Mouse (Mus musculus) CH12.LX (cell line): ENCODE results near the gene Rrp1. TPM values are rescaled to one million over a fixed set of nuclear protein-coding genes. Genes with fewer than 3 reads are reported as not detected.

ENCODE experiments used
- DNase-seq: peaks from one replicate; pipeline ENCODE4 v3.0.0-alpha.2; 2013; ENCODE audit errors: extremely low read depth
- H3K27ac ChIP-seq: 2 replicates; pipeline ENCODE4 v1.5.1; 2012; ENCODE audit warnings: low read depth, mild to moderate bottlenecking, control low read depth, moderate library complexity; ENCODE audit not compliant: insufficient read depth
- H3K27me3 ChIP-seq: replicated peaks from 2 replicates; pipeline ENCODE3; 2012; ENCODE audit warnings: inconsistent platforms
- H3K36me3 ChIP-seq, 2 experiments: replicated peaks in 1 of 2; 2 replicates each; pipeline versions ENCODE3 to v1.6.1; 2012; ENCODE audit warnings: inconsistent platforms in 1 of 2, low read length in 1 of 2, mild to moderate bottlenecking in 1 of 2, mixed read lengths in 1 of 2, moderate library complexity in 1 of 2; ENCODE audit not compliant: control insufficient read depth in 1 of 2, insufficient read depth in 1 of 2
- H3K4me1 ChIP-seq, 2 experiments: 2 replicates each; pipeline ENCODE4 v1.6.1; 2012; ENCODE audit warnings: inconsistent platforms in 1 of 2, moderate library complexity in 1 of 2; ENCODE audit not compliant: insufficient read depth in 2 of 2, control insufficient read depth in 1 of 2
- H3K4me2 ChIP-seq: 2 replicates; pipeline ENCODE4 v1.6.1; 2012; ENCODE audit warnings: low read depth, mild to moderate bottlenecking, control low read depth; ENCODE audit not compliant: poor library complexity, insufficient read depth, severe bottlenecking
- H3K4me3 ChIP-seq, 3 experiments: fragments of 150-350 bp in 1 of 3; sonication (generic) in 1 of 3; replicated peaks in 1 of 3; 2 replicates each; pipeline versions ENCODE3 to v1.5.1; 2011 to 2012; ENCODE audit warnings: low read depth in 2 of 3, low read length in 2 of 3, mild to moderate bottlenecking in 2 of 3, moderate library complexity in 2 of 3, control low read depth in 1 of 3, improper control_type of control experiment in 1 of 3, inconsistent platforms in 1 of 3, mixed read lengths in 1 of 3; ENCODE audit not compliant: poor library complexity in 1 of 3
- H3K79me2 ChIP-seq: replicated peaks from 2 replicates; pipeline ENCODE4 v1.6.1; 2012; ENCODE audit warnings: mild to moderate bottlenecking, moderate library complexity; ENCODE audit not compliant: control insufficient read depth, poor library complexity, insufficient read depth, severe bottlenecking; ENCODE audit errors: extremely low read depth
- H3K9ac ChIP-seq: 2 replicates; pipeline ENCODE4 v1.6.1; 2012; ENCODE audit warnings: low read depth, mild to moderate bottlenecking, control low read depth, moderate library complexity; ENCODE audit not compliant: insufficient read depth
- H3K9me3 ChIP-seq: replicated peaks from 2 replicates; pipeline ENCODE3; 2012; ENCODE audit warnings: low read length, inconsistent platforms, mixed read lengths
- CHD1 ChIP-seq: IDR thresholded peaks from 2 replicates; pipeline ENCODE4 v1.6.1; 2012; ENCODE audit warnings: low read depth, low read length, improper control_type of control experiment, inconsistent platforms
- ELF1 ChIP-seq: IDR thresholded peaks from 2 replicates; pipeline ENCODE4 v1.6.1; 2014; ENCODE audit warnings: low read depth, mild to moderate bottlenecking, inconsistent platforms, low read length, improper control_type of control experiment
- MXI1 ChIP-seq: IDR thresholded peaks from 2 replicates; pipeline ENCODE4 v1.6.1; 2011; ENCODE audit warnings: mild to moderate bottlenecking, low read depth, low read length, improper control_type of control experiment
- SMC3 ChIP-seq: IDR thresholded peaks from 2 replicates; pipeline ENCODE4 v1.6.1; 2011; ENCODE audit warnings: low read depth, low read length, improper control_type of control experiment
- TCF12 ChIP-seq: IDR thresholded peaks from 2 replicates; pipeline ENCODE4 v1.6.1; 2014; ENCODE audit warnings: low read depth, mild to moderate bottlenecking, inconsistent platforms, low read length, improper control_type of control experiment
- ZKSCAN1 ChIP-seq: IDR thresholded peaks from 2 replicates; pipeline ENCODE4 v1.6.1; 2012; ENCODE audit warnings: low read depth, inconsistent platforms, low read length, improper control_type of control experiment, borderline replicate concordance
- ZMIZ1 ChIP-seq: IDR thresholded peaks from 2 replicates; pipeline ENCODE4 v1.6.1; 2012; ENCODE audit warnings: low read depth, mild to moderate bottlenecking, inconsistent platforms, low read length, improper control_type of control experiment
- dilution Hi-C: fragments of 300-500 bp; cut with MboI; formaldehyde crosslinking; loops from 2 replicates; pipeline ENCODE4 v1.14.3; 2020; ENCODE audit warnings: low sequenced_read_pairs; ENCODE audit not compliant: extremely low pct_unique_long_range_greater_than_20kb, extremely low pct_ligation_motif_present
- in situ Hi-C: fragments of 300-500 bp; cut with MboI; formaldehyde crosslinking; loops from 3 replicates; pipeline ENCODE4 v1.14.3; 2019; ENCODE audit warnings: low sequenced_read_pairs, low pct_ligation_motif_present, low pct_unique_long_range_greater_than_20kb, mixed read lengths
- polyA plus RNA-seq: library from polyadenylated mRNA; unstranded; fragments of >175 nt; gene quantifications from 2 replicates; pipeline ENCODE4 v1.2.1, GENCODE M21; 2012; ENCODE audit warnings: low read depth; ENCODE audit not compliant: insufficient read length
- total RNA-seq, 2 experiments: library from RNA; depleted of rRNA; stranded (reverse); fragments of 300-350 nt in 1 of 2; fragments of >200 nt in 1 of 2; gene quantifications; 2 replicates each; pipeline ENCODE4 v1.2.3; 2012 to 2014

Gene Rrp1
- total and polyA plus RNA-seq, 3 experiments, result 138 to 327 (median 189) TPM

- Histone ChIP-seq H3K79me2 (no peaks in the 10 kb centered on the region), H3K27ac (no peak overlapping the region), H3K27me3 (peaks cover 30% of the 10 kb centered on the region), H3K36me3 (peaks cover 0 to 12% of the 10 kb centered on the region in 2 experiments), H3K4me3 (peak overlapping the region; percentile 58 to 85 (median 78)), H3K4me1 (peaks cover 8 to 24% of the 10 kb centered on the region in 2 experiments), H3K4me2 (peak overlapping the region; percentile 45), H3K9ac (peak overlapping the region; percentile 96), H3K9me3 (no peaks in the 10 kb centered on the region)
- no peak for DNase-seq
- dilution Hi-C loops, result no loop called here
- in situ Hi-C loops, result no loop called here
- TF ChIP-seq ZMIZ1 (no peak), CHD1 (no peak), TCF12 (no peak), MXI1 (no peak), ZKSCAN1 (no peak), SMC3 (no peak), ELF1 (no peak)
Observed at GRCm38 (mm10) chr10:78350796-78351556, 61.9 kb downstream of the Rrp1 start.

Other genes with a start within 250 kb of the Rrp1 start
- 43.9 and 45.7 TPM in 2 replicates for gene D10Jhu81e, start 243.3 kb downstream of the Rrp1 start, total RNA-seq (2012; rRNA removed)
- gene D10Jhu81e, start 243.3 kb downstream of the Rrp1 start, total RNA-seq (2014; rRNA removed), result 34.3 and 51.0 TPM in 2 replicates
- 29.9 and 34.3 TPM in 2 replicates for gene D10Jhu81e, start 243.3 kb downstream of the Rrp1 start, polyA plus RNA-seq
- gene Pwp2, start 227.9 kb downstream of the Rrp1 start, total RNA-seq (2012; rRNA removed), result 43.0 and 55.5 TPM in 2 replicates
- 48.6 and 49.9 TPM in 2 replicates for gene Pwp2, start 227.9 kb downstream of the Rrp1 start, total RNA-seq (2014; rRNA removed)
- 41.2 and 42.9 TPM in 2 replicates for gene Pwp2, start 227.9 kb downstream of the Rrp1 start, polyA plus RNA-seq
- 22.1 and 23.4 TPM in 2 replicates for gene Trappc10, start 168.4 kb downstream of the Rrp1 start, total RNA-seq (2012; rRNA removed)
- 24.7 and 26.5 TPM in 2 replicates for gene Trappc10, start 168.4 kb downstream of the Rrp1 start, total RNA-seq (2014; rRNA removed)
- 21.2 and 26.7 TPM in 2 replicates for gene Trappc10, start 168.4 kb downstream of the Rrp1 start, polyA plus RNA-seq
- gene Agpat3, start 60.6 kb downstream of the Rrp1 start, total RNA-seq (2012; rRNA removed), result 49.4 and 63.1 TPM in 2 replicates
- 36.7 and 40.1 TPM in 2 replicates for gene Agpat3, start 60.6 kb downstream of the Rrp1 start, total RNA-seq (2014; rRNA removed)
- 67.2 and 70.0 TPM in 2 replicates for gene Agpat3, start 60.6 kb downstream of the Rrp1 start, polyA plus RNA-seq
- gene Cstb, start 12.6 kb upstream of the Rrp1 start, total RNA-seq (2012; rRNA removed), result 124 and 139 TPM in 2 replicates
- gene Cstb, start 12.6 kb upstream of the Rrp1 start, total RNA-seq (2014; rRNA removed), result 226 and 239 TPM in 2 replicates
- gene Cstb, start 12.6 kb upstream of the Rrp1 start, polyA plus RNA-seq, result 194 and 206 TPM in 2 replicates
- gene Pdxk, start 51.9 kb upstream of the Rrp1 start, total RNA-seq (2012; rRNA removed), result 6.4 and 8.4 TPM in 2 replicates
- 4.3 TPM in 2 replicates for gene Pdxk, start 51.9 kb upstream of the Rrp1 start, total RNA-seq (2014; rRNA removed)
- 6.3 and 6.8 TPM in 2 replicates for gene Pdxk, start 51.9 kb upstream of the Rrp1 start, polyA plus RNA-seq
- gene Olfr1358, start 104.4 kb upstream of the Rrp1 start, total RNA-seq (2012; rRNA removed), result not detected in 2 replicates
- gene Olfr1358, start 104.4 kb upstream of the Rrp1 start, total RNA-seq (2014; rRNA removed), result not detected in 2 replicates
- gene Olfr1358, start 104.4 kb upstream of the Rrp1 start, polyA plus RNA-seq, result not detected in 2 replicates
- gene Ilvbl, start 161.3 kb upstream of the Rrp1 start, total RNA-seq (2012; rRNA removed), result 18.2 and 21.2 TPM in 2 replicates
- gene Ilvbl, start 161.3 kb upstream of the Rrp1 start, total RNA-seq (2014; rRNA removed), result 11.7 and 16.0 TPM in 2 replicates
- 20.4 and 20.5 TPM in 2 replicates for gene Ilvbl, start 161.3 kb upstream of the Rrp1 start, polyA plus RNA-seq
- gene Syde1, start 178.9 kb upstream of the Rrp1 start, total RNA-seq (2012; rRNA removed), result not detected in 2 replicates
- not detected in 2 replicates for gene Syde1, start 178.9 kb upstream of the Rrp1 start, total RNA-seq (2014; rRNA removed)
- gene Syde1, start 178.9 kb upstream of the Rrp1 start, polyA plus RNA-seq, result not detected in 2 replicates
- gene Olfr1357, start 205.0 kb upstream of the Rrp1 start, total RNA-seq (2012; rRNA removed), result not detected in 2 replicates
- gene Olfr1357, start 205.0 kb upstream of the Rrp1 start, total RNA-seq (2014; rRNA removed), result not detected in 2 replicates
- gene Olfr1357, start 205.0 kb upstream of the Rrp1 start, polyA plus RNA-seq, result not detected in 2 replicates